Mouse (Mus musculus) G1E (cell line): Measurements from ENCODE around the gene Cuedc2. TPM values are rescaled to one million over a fixed set of nuclear protein-coding genes. Genes with fewer than 3 reads are reported as not detected.

Experiments
- ATAC-seq: 2 replicates; pipeline ENCODE4 v1.8.0; 2016; ENCODE audit warnings: mild to moderate bottlenecking; ENCODE audit not compliant: insufficient number of reproducible peaks, poor library complexity, low FRiP score, severe bottlenecking; ENCODE audit errors: extremely low read depth
- DNase-seq: peaks from one replicate; pipeline ENCODE4 v3.0.0; 2012; ENCODE audit warnings: low spot score
- H3K27me3 ChIP-seq: 2 replicates; pipeline ENCODE4 v1.6.1; 2012; ENCODE audit warnings: mild to moderate bottlenecking, low read length, inconsistent platforms; ENCODE audit not compliant: insufficient read depth
- H3K36me3 ChIP-seq: replicated peaks from 2 replicates; pipeline ENCODE3; 2012; ENCODE audit warnings: mild to moderate bottlenecking, inconsistent platforms
- H3K4me1 ChIP-seq: 2 replicates; pipeline ENCODE4 v1.6.1; 2012; ENCODE audit warnings: low read depth, low read length, inconsistent platforms, mixed read lengths; ENCODE audit not compliant: insufficient read depth
- H3K4me3 ChIP-seq: 2 replicates; pipeline ENCODE4 v1.5.1; 2012; ENCODE audit warnings: low read depth, mild to moderate bottlenecking, inconsistent platforms, low read length, moderate library complexity, mixed read lengths
- H3K9me3 ChIP-seq: replicated peaks from 2 replicates; pipeline ENCODE4 v1.6.1; 2012; ENCODE audit warnings: inconsistent platforms
- CTCF ChIP-seq: IDR thresholded peaks from 2 replicates; pipeline ENCODE4 v1.5.1; 2012; ENCODE audit warnings: low read depth, low read length, inconsistent platforms, mixed read lengths
- GATA1 ChIP-seq: IDR thresholded peaks from 2 replicates; pipeline ENCODE4 v1.6.1; 2012; ENCODE audit warnings: borderline replicate concordance, low read length, inconsistent platforms, mixed read lengths
- GATA2 ChIP-seq: IDR thresholded peaks from 2 replicates; pipeline ENCODE4 v1.6.1; 2012; ENCODE audit warnings: low read depth, low read length, inconsistent platforms, borderline replicate concordance
- POLR2AphosphoS5 ChIP-seq: IDR thresholded peaks from 2 replicates; pipeline ENCODE4 v1.6.1; 2012; ENCODE audit warnings: low read depth, low read length, inconsistent platforms; ENCODE audit not compliant: insufficient replicate concordance
- TAL1 ChIP-seq: conservative IDR thresholded peaks from 2 replicates; pipeline ENCODE4 v1.6.1; 2012; ENCODE audit warnings: low read depth, low read length, inconsistent platforms, mixed read lengths
- polyA plus RNA-seq: library from polyadenylated mRNA; stranded (reverse); fragments of >175 nt; gene quantifications from 2 replicates; pipeline ENCODE4 v1.2.3, GENCODE M21; 2012
- total RNA-seq, 2 experiments: library from RNA; stranded (forward) in 1 of 2; stranded (reverse) in 1 of 2; fragments of 200-1000 nt in 1 of 2; fragments of >200 nt in 1 of 2; fragmentation: Nextera tagmentation in 1 of 2; gene quantifications; 2 replicates each; pipeline ENCODE4 v1.2.3; 2014 to 2017

The Cuedc2 gene
- total and polyA plus RNA-seq, 3 experiments: 39.2 to 147 (median 142) TPM

GRCm38 (mm10) chr19:46316846-46317545, 21.5 kb downstream of the Cuedc2 start:
- H3K4me1 ChIP-seq: peaks cover 83% of the 10 kb centered on the region
- peaks cover 22% of the 10 kb centered on the region for H3K36me3 ChIP-seq
- peaks cover 48% of the 10 kb centered on the region for H3K27me3 ChIP-seq
- TF ChIP-seq POLR2AphosphoS5 (no peak), GATA2 (no peak), CTCF (no peak), GATA1 (no peak), TAL1 (no peak)
- peak; percentile 1 for DNase-seq
- H3K4me3 ChIP-seq: no peak overlapping the region; the same call in 1 of the 2 replicates
- H3K9me3 ChIP-seq: peaks cover 11% of the 10 kb centered on the region
- no peak for ATAC-seq

- no peak for ATAC-seq
- TF ChIP-seq POLR2AphosphoS5: no peak
- Histone ChIP-seq H3K4me3 (no peak overlapping the region; the same call in 1 of the 2 replicates), H3K36me3 (peaks cover 32% of the 10 kb centered on the region), H3K27me3 (peaks cover 39% of the 10 kb centered on the region), H3K9me3 (peaks cover 11% of the 10 kb centered on the region), H3K4me1 (peaks cover 74% of the 10 kb centered on the region)
- DNase-seq: peak; percentile 21
These were observed 22.5 kb downstream of the Cuedc2 start for GRCm38 (mm10) chr19:46315752-46316610.

GRCm38 (mm10) chr19:46314872-46315742, 23.4 kb downstream of the Cuedc2 start:
- ATAC-seq (peak; percentile 60; the same call in 1 of the 2 replicates), DNase-seq (peak; percentile 56)
- Histone ChIP-seq H3K36me3 (peaks cover 41% of the 10 kb centered on the region), H3K9me3 (peaks cover 11% of the 10 kb centered on the region), H3K4me3 (peak overlapping the region; percentile 56; the same call in 1 of the 2 replicates), H3K4me1 (peaks cover 69% of the 10 kb centered on the region), H3K27me3 (peaks cover 31% of the 10 kb centered on the region)
- no peak for TF ChIP-seq GATA1
- peak; percentile 39 for TF ChIP-seq TAL1
- no peak for TF ChIP-seq GATA2
- no peak for TF ChIP-seq CTCF

- peak overlapping the region; percentile 56; the same call in 1 of the 2 replicates for H3K4me3 ChIP-seq
- peaks cover 11% of the 10 kb centered on the region for H3K9me3 ChIP-seq
- ATAC-seq: no peak
- TF ChIP-seq TAL1 (no peak), GATA1 (no peak), GATA2 (no peak), CTCF (no peak), POLR2AphosphoS5 (no peak)
- peaks cover 22% of the 10 kb centered on the region for H3K27me3 ChIP-seq
- H3K36me3 ChIP-seq: peaks cover 48% of the 10 kb centered on the region
- peaks cover 72% of the 10 kb centered on the region for H3K4me1 ChIP-seq
- DNase-seq: peak; percentile 2
These were observed 24.3 kb downstream of the Cuedc2 start for GRCm38 (mm10) chr19:46314151-46314601.

- Histone ChIP-seq H3K27me3 (peaks cover 17% of the 10 kb centered on the region), H3K4me3 (no peak overlapping the region), H3K4me1 (peaks cover 72% of the 10 kb centered on the region), H3K36me3 (peaks cover 54% of the 10 kb centered on the region), H3K9me3 (peaks cover 11% of the 10 kb centered on the region)
- DNase-seq: peak; percentile 1
- no peak for TF ChIP-seq TAL1
- no peak for TF ChIP-seq GATA1
- no peak for TF ChIP-seq CTCF
- no peak for TF ChIP-seq GATA2
- no peak for TF ChIP-seq POLR2AphosphoS5
- ATAC-seq: no peak
These were observed 24.9 kb downstream of the Cuedc2 start for GRCm38 (mm10) chr19:46313591-46313990.

GRCm38 (mm10) chr19:46313116-46313515, 25.4 kb downstream of the Cuedc2 start:
- ATAC-seq (no peak), DNase-seq (no peak)
- H3K4me1 ChIP-seq: peaks cover 74% of the 10 kb centered on the region
- H3K9me3 ChIP-seq: peaks cover 8% of the 10 kb centered on the region
- no peak for TF ChIP-seq CTCF
- TF ChIP-seq GATA1: no peak
- TF ChIP-seq TAL1: no peak
- TF ChIP-seq POLR2AphosphoS5: no peak
- TF ChIP-seq GATA2: no peak
- H3K4me3 ChIP-seq: no peak overlapping the region
- H3K36me3 ChIP-seq: peaks cover 58% of the 10 kb centered on the region
- H3K27me3 ChIP-seq: peaks cover 12% of the 10 kb centered on the region
